Mouse (Mus musculus): Measurements from ENCODE around the gene Bphl.

DNA sequence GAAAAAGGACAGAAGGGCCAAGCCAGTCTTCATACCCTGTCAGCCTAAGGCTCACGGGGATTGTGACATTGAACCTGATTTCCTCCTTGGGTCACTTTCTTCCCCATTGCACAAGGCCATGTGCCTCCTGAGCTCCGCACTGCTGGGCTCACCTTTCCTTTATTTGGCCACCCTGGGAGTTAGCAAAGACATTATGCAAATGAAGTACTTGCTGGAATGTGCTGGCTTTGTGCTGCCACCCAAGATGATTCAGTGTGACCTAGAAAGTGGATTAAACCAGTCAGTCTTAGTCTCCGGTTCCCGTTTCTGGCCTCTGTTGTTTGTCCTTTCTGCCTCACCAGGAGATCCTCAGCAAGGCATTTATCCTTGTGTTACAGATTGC, 72.3 kb downstream of the Bphl start:
- TF ChIP-seq CTCF (IDR thresholded peaks at IDR 0.05; ENCODE audit: borderline replicate concordance, extremely low read depth, insufficient read depth, insufficient read length) (no peak), POLR2A (IDR thresholded peaks at IDR 0.05; ENCODE audit: borderline replicate concordance, extremely low read depth, insufficient read depth, insufficient read length, poor library complexity, severe bottlenecking) (no peak)

Measured in brain, embryonic 14.5 days (tissue).